Mouse (Mus musculus) ZHBTc4 (cell line): ENCODE data around the gene Dock6.
A peak's percentile ranks its signal among the peaks of the same experiment; 100 is the strongest.
"Not testable (repeated sequence)": the region's sequence is repeated elsewhere in the genome, so short reads cannot be mapped to it uniquely, and the experiment has no call there.

Source experiments
- DNase-seq: peaks from one replicate; pipeline ENCODE4 v3.0.0-alpha.2; 2011; ENCODE audit warnings: low read depth, low spot score

Gene Dock6

DNA sequence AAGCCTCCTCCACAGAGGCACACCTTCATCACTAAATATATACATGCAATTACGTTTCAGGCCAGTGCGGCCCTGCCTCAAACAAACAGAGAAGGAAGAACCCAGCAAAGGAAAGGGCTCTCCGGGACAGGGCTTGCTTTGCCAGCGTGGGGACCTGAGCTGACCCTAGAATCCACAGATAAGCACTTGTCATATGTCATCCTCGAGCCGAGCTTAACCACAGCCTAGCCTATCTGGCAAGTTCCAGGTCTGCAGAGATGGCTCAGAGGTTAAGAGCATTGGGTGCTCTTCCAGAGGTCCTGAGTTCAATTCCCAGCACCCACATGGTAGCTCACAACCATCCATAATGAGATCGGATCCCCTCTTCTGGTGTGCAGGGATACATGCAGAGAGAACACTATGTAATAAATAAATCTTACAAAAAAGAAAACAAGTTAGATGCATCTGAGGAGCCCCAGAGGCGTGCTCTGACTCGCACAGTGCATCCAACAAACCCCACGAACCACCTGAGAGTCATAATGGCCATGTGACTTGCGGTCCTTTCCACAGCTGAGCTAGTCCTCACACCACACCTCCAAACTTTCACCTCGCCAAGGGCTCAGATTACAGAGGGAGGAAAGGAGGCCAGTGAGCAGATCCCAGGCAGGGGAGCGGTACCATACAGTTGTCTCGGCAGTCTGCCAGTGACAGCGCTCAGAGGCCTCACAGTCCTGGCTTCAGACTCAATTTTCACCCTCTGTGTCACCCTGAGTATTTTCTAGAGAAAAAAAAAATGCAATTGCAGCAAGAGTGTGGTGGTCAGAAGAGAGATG lies 70.6 kb downstream of the Dock6 start:
- DNase-seq = peak; percentile 42

DNA sequence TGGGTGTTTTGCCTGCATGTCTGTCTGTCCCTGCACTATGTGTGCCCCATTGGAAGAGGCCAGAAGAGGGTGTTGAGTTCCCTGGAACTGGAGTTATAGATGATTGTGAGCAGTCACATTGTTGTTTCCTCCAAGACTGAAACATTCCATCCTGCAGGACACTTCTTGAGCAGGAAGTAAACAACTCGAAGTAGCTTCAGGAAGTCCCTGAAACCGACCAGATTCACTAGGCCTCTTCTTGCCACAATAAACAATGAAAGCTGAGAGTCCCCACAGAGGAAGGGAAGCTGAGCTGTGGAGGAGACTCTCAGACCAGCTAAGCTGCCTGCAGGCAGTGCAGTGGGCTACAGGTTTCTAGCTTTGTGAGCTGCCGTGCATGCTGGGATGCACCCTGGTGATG lies 74.7 kb downstream of the Dock6 start:
- DNase-seq = peak; percentile 67

DNA sequence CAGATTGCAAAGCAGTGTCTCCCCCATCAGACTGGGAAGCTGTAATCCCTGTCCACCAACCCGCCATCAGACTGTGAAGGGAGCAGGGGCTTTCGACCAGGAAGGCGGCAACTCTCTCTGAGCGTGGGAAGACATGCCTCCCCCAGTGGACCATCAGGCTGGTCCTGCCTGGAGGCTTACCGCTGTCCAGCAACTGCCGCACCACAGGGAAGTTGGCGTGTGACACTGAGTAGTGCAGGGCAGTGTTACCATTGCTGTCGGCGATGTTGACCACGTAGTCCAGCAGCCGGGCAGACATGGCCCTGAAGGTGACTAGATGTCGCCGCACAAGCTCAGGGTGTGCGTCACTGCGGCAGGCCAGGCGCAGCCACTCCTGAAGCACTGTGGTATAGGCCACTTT lies 78.1 kb downstream of the Dock6 start:
- DNase-seq = no peak

DNA sequence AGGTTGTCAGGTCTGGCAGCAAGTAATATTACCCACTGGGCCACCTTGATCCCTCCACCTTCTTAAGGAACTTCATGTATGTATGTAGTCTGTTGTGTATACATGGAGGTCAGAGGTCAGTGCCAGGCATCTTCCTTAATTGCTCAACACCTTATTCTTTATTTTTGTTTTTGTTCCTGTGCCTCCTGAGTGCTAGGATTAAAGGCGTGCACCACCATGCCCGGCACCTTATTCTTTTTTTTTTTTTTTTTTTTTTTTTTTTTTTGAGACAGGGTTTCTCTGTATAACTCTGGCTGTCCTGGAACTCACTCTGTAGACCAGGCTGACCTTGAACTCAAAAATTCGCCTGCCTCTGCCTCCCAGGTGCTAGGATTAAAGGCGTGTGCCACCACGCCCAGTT lies 79.0 kb downstream of the Dock6 start:
- not testable (repeated sequence) for DNase-seq

DNA sequence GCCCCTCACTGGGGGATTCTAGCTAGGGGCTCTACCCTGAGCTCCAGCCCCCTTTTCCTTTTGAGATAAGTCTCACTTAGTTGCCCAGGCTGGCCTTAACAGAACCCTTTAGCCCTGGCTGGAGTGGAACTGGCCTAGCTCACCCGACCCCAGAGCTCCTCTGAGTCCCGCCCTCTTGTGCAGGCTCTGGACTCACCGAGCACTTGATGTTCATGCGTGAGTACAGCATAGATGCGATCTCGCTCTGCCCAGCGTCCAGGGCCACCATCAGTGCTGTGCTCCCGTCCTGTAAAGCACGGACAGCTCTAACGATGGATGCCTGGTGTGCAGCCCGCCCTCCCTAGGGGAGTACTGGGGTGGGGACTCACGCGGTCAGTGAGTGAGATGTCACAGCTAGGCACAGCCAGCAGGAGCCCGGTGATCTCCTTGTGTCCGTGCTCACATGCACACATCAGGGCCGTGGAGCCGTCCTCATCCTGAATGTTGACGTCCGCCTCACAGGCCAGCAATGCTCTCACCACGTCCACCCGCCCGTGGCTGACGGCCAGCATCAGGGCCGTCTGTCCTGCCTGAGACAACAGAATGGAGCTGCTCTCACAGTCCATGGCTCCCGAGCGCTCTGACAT lies 82.8 kb downstream of the Dock6 start:
- DNase-seq = no peak

DNA sequence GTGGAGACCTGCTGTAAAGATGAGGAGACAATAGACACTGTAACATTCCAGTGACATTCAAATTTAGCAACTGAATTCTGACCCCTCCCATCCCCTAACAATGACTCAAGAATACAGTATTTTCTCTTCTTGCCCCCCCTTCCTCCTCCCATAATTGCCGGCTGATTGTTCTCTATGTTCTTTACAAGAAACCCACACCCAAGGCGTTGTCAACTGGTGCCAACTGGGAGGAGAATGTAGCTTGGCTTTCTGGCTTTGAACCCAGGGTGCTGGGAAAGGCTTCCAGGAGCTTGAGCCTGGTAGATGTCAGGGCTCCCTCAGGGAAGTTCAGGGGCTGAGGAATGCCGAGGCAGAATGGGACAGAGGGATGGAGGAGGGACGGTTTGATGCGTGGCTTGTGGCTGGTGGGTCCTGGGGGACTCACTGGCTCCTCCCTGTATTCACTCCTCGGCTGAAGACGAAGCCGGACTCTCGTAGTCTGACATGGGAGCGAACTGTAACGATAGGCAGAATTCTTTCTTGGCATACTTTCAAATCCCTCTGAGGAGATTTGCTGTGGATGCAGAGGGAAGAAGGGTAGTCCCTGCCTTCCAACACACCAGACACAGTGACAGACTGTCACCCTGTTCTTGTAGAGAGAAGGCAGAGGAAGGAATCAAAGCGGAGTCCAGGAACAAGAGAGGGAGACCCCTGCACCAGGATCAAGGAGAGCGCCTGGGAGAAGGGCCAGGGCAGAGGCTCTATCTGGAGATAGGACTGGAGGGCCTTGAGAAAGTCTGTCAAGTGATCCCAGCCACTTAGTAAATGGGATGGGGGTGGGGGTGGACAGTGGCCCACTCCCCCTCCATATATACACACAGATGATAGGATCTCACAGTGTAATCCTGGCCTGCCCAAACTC lies 83.7 kb downstream of the Dock6 start:
- DNase-seq = peak; percentile 98

DNA sequence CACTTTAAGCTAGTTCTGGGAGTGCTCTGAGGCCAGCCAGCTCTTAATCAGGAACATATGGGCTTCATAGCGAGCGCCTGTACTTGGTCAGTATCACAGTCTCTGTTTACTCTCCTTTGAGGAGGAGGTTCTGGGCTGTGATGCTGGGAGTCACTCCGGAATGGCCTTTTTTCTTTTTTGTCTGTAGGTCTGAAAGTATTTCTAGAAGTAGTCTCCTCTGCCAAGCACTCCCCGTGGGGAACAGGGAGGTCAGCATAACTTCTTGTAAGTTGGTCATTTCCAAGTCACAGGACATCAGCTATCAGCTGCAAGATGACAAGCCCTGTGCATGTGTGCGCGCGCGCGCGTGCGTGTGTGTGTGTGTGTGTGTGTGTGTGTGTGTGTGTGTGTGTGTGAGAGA lies 84.5 kb downstream of the Dock6 start:
- no peak for DNase-seq

DNA sequence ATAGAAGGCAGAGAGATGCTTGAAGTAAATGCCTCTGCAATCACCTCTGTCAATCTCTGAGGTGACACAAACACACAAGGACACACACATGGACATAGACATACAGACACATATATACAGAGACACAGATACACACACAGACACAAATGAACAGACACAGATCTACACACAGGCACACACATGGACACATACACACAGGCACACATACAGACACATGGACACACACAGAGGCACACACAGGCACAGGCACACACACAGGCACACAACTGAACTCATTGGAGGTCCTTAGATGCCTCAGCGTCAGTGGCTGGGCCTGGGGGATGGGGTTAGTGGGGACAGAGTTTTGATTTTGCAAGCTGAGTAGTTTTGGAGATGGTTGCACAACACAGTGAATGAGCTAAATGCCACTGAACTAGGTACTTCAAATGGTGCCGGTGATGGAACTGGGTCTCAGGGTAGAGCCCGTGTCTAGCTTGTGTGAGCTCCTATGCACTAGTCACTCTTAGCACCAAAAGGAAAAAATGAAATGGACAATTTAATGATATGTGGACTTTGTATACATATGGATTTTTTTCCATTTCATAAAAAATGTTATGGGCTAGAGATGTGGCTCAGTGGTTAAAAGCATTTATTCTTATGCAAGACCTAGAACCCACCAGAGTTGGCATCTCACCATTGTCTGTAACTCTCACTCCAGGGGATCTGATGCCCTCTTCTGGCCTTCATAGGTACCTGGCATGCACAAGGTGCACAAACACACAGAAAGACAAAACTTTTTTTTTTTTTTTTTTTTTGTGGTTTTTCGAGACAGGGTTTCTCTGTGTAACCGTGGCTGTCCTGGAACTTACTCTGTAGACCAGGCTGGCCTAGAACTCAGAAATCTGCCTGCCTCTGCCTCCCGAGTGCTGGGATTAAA lies 88.1 kb downstream of the Dock6 start:
- DNase-seq = no peak

DNA sequence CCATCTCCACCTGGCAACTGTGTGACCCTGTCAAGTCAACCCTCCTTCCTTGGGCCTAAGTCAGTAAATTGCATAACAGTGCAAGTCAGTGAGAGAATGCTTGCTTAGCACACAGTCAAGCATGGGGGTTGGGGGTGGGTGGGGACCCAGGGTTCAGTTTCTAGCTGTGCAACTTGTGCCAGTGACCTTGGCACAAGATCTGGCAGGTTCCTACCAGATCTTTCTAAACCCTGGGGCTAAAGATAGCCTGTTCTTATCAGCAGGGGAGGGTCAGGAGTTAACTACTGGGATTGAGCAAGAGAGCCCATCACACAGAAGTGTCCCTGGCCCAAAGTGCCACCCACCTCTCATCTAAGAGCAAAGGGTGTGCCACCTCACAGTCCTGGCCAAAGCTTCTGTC lies 90.3 kb downstream of the Dock6 start:
- peak; percentile 94 for DNase-seq

DNA sequence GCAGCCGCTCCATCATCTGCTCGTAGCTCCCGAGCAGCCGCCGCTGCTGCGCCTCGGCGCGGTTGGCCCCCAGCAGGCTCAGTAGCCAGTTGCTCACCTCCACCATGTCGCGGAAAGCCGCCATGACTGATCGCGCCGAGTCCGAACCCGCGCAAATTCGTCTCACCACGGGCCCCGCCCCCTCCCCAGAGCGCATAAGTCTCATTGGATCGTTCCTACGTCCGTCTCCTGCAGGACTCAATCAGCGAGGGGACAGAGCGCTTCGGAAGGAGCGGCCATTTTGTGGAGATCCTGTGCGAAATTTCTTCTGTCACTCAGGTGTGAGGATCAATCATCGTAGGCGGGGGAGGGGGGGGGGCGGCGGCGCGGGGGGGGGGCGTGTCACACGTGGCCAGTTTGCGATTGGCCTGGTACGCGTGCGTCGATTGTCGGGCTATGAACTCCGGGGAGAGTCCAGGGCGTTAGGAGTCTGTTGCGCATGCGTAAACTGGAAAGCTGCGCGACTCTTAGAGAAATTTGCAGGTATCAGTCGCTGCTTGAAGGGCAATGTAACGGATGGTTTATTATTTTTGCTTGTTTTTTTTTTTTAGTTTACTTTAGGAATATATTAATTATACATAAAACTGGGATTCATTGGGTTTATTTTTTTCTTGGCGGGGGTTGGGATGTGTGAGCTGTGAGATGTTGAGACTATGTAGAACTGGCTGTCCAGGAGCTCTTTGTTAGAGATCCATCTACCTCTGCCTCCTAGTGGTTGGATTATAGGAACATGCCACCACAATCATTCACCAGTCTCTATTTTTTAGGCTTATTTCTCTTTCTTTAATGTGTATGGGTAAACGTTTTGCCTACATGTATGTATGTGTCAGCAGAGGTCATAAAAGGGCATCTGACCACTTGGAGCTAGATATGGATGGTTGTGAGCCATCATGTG lies 92.0 kb downstream of the Dock6 start, which contains the start of gene Spc24:
Gene Spc24, minus strand, starts transcription at position 149 of the 934 bp plus-strand sequence.
- peak; percentile 99 for DNase-seq

DNA sequence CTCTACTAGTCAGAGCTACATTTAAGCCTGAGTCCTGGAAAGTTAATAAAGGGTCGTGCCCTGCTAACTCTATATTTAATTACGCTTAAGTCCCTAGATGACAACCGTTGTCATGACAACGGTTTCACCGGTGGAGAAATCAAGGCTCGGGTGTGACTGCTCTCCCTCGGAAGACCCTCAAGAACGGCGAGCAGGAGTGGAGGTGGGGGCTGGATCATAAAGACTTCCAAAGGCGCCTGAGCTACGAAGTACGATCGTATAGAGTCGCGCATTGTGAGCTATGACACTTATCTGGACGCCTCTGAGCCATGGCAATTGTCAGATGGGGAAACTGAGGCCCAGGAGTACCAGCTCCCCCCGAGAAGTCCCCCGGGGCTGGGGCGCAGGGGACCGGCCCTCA lies 92.7 kb downstream of the Dock6 start:
- no peak for DNase-seq

DNA sequence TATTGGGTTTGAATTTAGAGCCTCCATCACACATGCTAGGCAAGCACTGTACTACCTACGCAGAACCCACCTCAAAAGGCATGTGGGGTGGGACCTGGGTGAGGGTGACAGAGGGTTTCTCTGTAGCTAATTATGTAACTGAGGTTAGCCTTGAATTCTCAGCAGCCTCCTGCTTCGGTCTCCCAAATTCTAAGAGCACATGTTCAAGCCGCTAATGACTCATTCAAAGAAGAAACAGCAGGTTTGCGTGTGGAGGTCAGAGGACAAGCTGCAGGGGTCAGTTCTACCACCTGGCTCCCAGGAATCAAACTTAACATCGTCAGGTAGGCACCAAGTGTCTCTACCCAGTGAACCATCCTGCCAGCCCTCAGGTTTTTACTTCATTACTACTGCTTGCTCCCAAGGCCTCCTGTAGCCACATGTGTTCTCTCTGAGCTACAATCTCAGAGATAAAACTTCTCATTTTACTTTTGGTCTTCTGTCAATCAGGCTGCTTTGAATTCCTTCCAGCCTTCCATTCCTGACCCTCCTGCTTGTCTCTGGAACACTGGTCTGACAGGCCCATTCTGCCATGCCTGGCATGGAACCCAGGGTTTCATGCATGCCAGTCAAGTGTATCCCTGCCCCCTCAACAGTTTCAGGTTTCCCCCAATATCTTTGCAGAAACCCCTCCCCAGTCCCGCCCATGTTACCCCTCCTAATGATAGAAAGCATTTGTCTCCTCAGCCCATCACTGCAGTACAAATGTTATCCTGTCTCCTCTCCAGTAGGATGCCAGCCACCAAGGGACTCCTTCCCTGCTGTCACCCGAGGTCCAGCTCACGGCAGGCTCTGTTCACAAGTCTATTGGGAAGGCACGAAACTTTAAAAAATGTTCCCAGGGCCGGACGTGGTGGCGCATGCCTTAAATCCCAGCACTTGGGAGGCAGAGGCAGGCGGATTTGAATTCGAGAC lies 93.6 kb downstream of the Dock6 start:
- no peak for DNase-seq

DNA sequence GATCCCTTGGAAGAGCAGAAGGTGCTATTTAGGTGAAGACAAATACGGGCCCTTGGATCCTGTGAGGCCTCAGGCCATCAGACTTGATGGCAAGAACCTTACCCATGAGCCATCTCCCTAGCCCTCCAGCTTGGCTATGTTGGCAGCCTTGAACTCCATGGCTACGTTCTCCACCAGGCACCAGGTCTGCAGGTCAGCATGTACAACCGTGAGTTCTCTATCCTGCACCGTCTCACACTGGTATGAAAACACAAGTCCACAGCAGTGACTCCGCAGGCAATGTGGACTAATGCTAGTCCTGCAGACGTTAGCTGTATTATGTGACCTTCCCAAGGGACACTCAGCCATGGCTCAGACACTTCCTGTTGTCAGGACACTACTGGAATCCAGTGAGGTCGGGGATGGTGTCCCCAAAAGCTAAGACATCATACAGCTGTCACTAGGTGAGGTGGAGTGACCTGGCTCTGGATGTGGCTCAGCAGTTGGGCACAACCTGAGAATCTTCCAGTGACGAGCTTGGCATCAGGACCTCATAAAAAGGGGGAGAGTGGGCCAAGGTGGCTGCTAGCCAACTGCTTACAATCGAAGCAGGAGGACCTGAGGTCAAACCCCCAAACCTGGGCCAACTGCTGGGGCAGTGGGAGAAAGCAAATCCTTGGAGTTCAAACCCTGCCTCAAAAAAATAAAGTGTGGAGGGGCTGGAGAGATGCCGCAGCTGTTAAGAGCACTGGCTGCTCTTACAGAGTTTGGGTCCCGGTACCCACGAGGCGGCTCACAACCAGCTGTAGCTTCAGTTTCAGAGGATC lies 97.7 kb downstream of the Dock6 start:
- DNase-seq = no peak

DNA sequence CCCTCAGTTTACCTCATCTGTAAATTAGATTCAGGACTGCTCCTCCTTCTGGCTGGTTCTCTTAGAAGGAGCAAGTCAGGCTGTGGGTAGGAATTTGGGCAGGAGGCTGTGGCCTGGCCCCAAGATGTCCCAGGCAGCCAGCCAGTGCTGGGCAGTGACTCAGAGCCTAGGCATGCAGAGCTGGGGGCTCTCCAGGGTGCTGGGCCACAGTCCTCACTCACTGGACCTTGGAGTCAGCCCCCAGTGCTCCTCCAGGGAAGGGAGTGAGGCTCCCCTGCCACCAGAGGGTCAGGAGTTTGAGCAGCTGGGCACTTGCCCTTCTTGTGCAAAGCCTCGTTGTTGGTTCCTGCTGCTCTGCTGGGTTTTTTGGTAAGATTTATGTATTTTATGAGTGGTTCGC lies 98.4 kb downstream of the Dock6 start:
- no peak for DNase-seq

DNA sequence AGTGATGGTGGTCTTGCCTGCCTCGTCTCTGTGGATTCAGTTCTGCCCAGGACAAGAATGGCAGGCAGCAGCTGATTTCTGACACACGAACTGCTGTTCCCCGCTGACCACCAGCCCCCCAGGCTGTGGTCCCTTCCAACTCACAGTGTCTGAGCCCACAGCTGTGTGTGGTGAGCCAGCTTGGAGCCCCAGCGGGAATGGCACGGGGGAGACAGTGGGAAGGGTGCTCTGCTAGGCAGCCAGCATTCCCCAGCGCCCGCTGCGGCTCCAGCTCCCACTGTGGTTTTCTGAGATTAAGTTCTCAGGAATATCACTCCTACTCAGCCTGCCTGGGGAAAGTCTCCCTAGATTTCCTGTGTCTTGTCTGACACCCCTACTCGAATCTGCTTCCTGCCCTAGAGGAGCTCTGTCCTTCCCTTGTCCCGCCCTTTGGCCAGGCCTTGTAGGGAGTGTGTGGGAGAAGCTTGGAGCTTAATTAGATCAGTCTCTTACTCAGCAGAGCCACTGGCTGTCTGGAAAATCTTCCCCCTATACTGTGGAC lies 100.1 kb downstream of the Dock6 start:
- DNase-seq = no peak

DNA sequence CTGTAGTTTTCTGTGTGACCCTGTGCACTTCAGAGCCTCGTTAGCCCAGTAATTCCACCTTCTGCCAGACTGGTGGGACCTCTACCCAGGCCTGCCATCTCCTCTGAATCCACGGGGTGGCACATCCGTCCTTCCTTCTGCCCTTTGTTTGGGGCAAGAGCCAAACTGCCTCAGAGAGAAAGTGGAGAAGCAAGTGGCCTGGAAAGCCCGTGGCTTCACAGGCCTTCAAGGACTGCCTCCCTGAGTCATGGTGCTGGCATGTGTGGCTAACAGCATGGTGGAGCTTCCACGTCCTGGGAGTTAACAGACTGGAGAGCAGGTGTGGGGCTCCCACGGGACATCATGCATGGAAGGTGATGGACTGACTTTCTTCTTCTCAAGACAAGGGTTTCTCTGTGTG lies 101.1 kb downstream of the Dock6 start:
- DNase-seq = no peak

DNA sequence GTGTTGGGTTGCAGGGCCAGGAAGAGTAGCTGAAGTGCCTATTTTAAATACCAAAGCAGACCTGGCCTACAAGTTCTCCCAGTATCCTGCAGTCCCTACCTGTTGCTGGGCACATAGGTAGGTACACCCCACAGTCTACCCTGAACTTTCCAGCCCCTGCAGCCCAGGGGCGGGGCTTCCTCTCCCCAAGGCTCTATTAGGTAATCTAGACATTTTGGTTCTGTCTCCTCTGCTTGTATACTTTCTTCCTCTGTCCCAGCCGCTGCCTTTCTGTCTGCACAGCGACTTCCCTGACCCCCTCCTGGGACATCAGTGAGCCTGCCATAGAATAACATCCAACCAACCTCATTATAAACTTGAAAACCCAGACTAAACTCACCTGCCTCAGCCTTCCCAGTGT lies 102.1 kb downstream of the Dock6 start:
- no peak for DNase-seq
